Mouse (Mus musculus) megakaryocyte-erythroid progenitor cell, adult 5-6 weeks (primary cell): Measurements from ENCODE around the gene Rpgrip1l. TPM values are rescaled to one million over a fixed set of nuclear protein-coding genes. Genes with fewer than 3 reads are reported as not detected.

Experiments
- ATAC-seq: replicated peaks from 2 replicates; pipeline ENCODE4 v1.8.0; 2016; ENCODE audit warnings: mild to moderate bottlenecking, inconsistent platforms; ENCODE audit not compliant: severe bottlenecking, poor library complexity, low FRiP score, low TSS enrichment
- total RNA-seq, 2 experiments: library from RNA; stranded (forward) in 1 of 2; stranded (reverse) in 1 of 2; fragments of 200-1000, 215-1000 nt in 1 of 2; fragments of >200 nt in 1 of 2; fragmentation: Nextera tagmentation in 1 of 2; gene quantifications; 2 replicates each; pipeline ENCODE4 v1.2.3; 2014 to 2017

Rpgrip1l gene
- total RNA-seq, 2 experiments from 2014 or later: 5.1 to 9.1 TPM

DNA sequence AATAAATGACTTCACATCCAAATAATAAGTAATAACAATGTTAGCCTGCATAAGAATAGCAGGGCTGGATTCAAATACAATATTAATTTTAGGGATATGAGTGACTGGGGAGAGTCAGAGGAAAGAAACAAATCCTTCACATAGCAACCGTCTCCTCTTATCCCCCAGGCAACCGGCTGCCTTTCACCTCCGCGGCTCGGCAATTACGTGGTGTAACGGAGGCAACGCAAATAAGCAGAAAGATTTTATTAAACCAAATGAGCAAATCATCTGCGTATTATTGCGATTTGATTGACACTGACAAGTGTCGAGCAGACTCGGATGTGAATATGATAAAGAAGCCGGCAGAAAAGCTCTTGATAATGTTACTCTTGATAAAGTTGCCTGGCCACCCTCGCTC, 142.1 kb downstream of the Rpgrip1l start:
- no peak for ATAC-seq

DNA sequence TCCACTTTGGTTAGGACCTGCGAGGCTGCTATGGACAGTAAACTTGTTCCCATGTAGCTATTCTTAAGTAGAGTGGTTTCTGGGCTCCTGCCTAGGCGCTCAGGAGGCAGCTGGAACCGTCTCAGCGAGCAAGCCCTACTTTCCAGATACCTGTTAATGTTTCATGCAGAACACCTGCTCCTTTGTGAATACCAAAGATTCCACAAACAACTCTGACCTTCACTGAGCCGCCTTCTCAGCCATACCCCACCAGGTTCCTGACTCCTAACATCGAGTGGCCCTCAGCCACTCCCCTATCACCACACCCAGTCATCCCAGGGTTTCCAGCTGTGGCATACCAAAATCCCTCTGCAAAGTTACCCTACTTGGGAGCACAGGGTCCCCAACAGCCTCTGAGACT, 142.9 kb downstream of the Rpgrip1l start:
- no peak for ATAC-seq

Other genes with a start within 250 kb of the Rpgrip1l start
- gene Rbl2, start 243.2 kb downstream of the Rpgrip1l start, total RNA-seq (2014; fragmentation: Nextera tagmentation): 38.9 and 65.8 TPM in 2 replicates
- 64.4 and 75.3 TPM in 2 replicates for gene Rbl2, start 243.2 kb downstream of the Rpgrip1l start, total RNA-seq (2017)
- gene Aktip, start 113.3 kb downstream of the Rpgrip1l start, total RNA-seq (2014; fragmentation: Nextera tagmentation): 4.1 and 5.5 TPM in 2 replicates
- 1.2 and 6.1 TPM in 2 replicates for gene Aktip, start 113.3 kb downstream of the Rpgrip1l start, total RNA-seq (2017)
- gene Fto, start 263 bp upstream of the Rpgrip1l start, total RNA-seq (2014; fragmentation: Nextera tagmentation): 52.5 and 53.8 TPM in 2 replicates
- 22.2 and 24.6 TPM in 2 replicates for gene Fto, start 263 bp upstream of the Rpgrip1l start, total RNA-seq (2017)